Mouse (Mus musculus) stomach, embryonic 14.5 days (tissue): Measurements from ENCODE around the gene Zmat5. TPM values are rescaled to one million over a fixed set of nuclear protein-coding genes. Genes with fewer than 3 reads are reported as not detected.

Source experiments
- ATAC-seq: fragments of 200-750 bp; cut with Nextera tagmentation; 2 replicates; pipeline ENCODE4 v1.8.0; 2017; ENCODE audit warnings: low read depth, moderate TSS enrichment; ENCODE audit not compliant: insufficient number of reproducible peaks, insufficient read depth, low FRiP score
- H3K27ac ChIP-seq: fragments of 300-500 bp; sonication (generic); 2 replicates; pipeline ENCODE4 v1.5.1; 2014; ENCODE audit warnings: mild to moderate bottlenecking, low read length, moderate library complexity, mixed read lengths
- H3K27me3 ChIP-seq: fragments of 300-500 bp; sonication (generic); 2 replicates; pipeline ENCODE4 v1.6.1; 2014; ENCODE audit warnings: low read length, control low read depth, mixed read lengths; ENCODE audit not compliant: control insufficient read depth, insufficient read depth
- H3K36me3 ChIP-seq: fragments of 300-500 bp; sonication (generic); 2 replicates; pipeline ENCODE4 v1.6.1; 2014; ENCODE audit warnings: mild to moderate bottlenecking, control low read depth, low read length, moderate library complexity, mixed read lengths; ENCODE audit not compliant: control insufficient read depth, insufficient read depth
- H3K4me1 ChIP-seq: fragments of 300-500 bp; sonication (generic); 2 replicates; pipeline ENCODE4 v1.6.1; 2014; ENCODE audit warnings: low read length, control low read depth, mixed read lengths; ENCODE audit not compliant: control insufficient read depth, insufficient read depth
- H3K4me2 ChIP-seq: fragments of 300-500 bp; sonication (generic); replicated peaks from 2 replicates; pipeline ENCODE4 v1.6.1; 2014; ENCODE audit warnings: low read depth, low read length, control low read depth
- H3K4me3 ChIP-seq: fragments of 300-500 bp; sonication (generic); 2 replicates; pipeline ENCODE4 v1.5.1; 2014; ENCODE audit warnings: low read depth, low read length, control low read depth
- H3K9ac ChIP-seq: fragments of 300-500 bp; sonication (generic); replicated peaks from 2 replicates; pipeline ENCODE4 v1.6.1; 2014; ENCODE audit warnings: low read depth, mild to moderate bottlenecking, control low read depth, low read length, moderate library complexity, mixed read lengths
- H3K9me3 ChIP-seq: fragments of 300-500 bp; sonication (generic); 2 replicates; pipeline ENCODE4 v1.6.1; 2016; ENCODE audit warnings: low read depth, low read length, control low read depth; ENCODE audit not compliant: control insufficient read depth
- WGBS: fragments of 180-500 bp; shearing (Covaris S2); extraction: QIAGEN DNeasy Blood & Tissue Kit; methylation state at CpG from one replicate; pipeline ENCODE4 v1.1.7; 2014; 5-methylcytosine and 5-hydroxymethylcytosine counted together
- polyA plus RNA-seq: library from polyadenylated mRNA; unstranded; fragments of >200 nt; fragmentation: Nextera tagmentation; extraction: Ambion mirVana; gene quantifications from 2 replicates; pipeline ENCODE4 v1.2.1, GENCODE M21; 2014

Zmat5 gene
- polyA plus RNA-seq, 1 experiment from 2014 or later = 67.3 TPM

DNA sequence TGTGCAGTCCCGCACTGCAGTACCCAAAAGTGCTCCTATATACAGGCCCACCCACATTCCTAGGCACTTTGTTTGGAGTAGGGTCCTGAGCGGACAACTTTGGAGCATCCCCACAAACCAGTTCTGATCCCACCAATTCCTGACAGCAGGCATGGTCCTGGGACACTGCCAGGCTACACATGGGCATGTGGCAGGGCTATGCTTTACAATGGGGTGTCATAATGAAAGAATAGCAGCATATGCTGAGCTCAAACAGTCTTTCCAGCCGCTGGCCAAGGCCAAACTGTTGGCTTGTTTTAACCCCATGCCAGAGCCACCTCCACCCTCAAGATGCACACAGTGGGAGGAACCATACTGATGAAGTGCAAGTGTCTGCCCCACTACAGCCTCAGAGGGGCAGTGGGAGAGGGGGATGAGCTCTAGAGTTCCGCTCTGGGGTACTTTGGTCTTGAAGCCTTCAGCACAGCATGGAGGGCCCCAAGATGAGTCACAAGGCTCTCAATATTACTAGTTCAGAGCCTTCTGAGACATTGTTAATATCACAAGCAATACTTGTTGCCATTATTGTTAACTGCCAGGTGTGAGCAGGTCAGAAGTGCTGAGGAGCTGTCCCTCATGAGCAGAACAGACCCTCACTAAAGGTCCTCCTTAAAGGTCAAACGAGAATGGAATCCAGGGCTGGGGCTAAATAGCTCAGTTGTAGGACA, 12.2 kb downstream of the Zmat5 start:
- Histone ChIP-seq H3K4me1 (peaks cover 5% of the 10 kb centered on the region; the same call in 1 of the 2 replicates), H3K27me3 (no peaks in the 10 kb centered on the region), H3K9me3 (no peaks in the 10 kb centered on the region), H3K9ac (no peak overlapping the region), H3K4me3 (no peak overlapping the region), H3K4me2 (no peak overlapping the region), H3K36me3 (no peaks in the 10 kb centered on the region), H3K27ac (no peak overlapping the region)
- ATAC-seq = no peak
- 83% methylated on average over 5 of the region's 5 CpGs for WGBS

DNA sequence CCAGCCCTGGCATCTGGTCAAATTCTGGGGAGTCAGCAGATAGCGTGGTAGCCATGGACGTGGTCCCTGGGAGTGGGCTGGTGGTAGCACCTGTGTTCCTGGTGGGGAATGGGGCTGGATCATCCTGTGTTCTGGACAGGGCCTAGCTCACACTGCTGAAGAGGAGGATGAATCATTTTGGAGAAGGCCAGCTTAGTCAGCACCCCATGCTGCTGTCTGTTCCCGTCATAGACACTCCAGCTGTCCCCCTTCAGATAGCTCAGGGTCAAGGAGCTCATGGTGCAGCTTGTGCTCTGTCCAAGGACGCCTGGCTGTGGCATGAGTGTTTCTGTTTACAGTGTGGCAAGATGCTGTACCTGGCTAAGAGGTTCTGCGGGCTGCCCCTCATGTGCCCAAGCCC, 14.1 kb downstream of the Zmat5 start:
- 78% methylated on average over 5 of the region's 5 CpGs for WGBS
- H3K4me2 ChIP-seq = no peak overlapping the region
- H3K27me3 ChIP-seq = no peaks in the 10 kb centered on the region
- peaks cover 5% of the 10 kb centered on the region; the same call in 1 of the 2 replicates for H3K4me1 ChIP-seq
- H3K9me3 ChIP-seq = no peaks in the 10 kb centered on the region
- no peak overlapping the region for H3K27ac ChIP-seq
- H3K36me3 ChIP-seq = no peaks in the 10 kb centered on the region
- no peak for ATAC-seq
- no peak overlapping the region for H3K9ac ChIP-seq
- no peak overlapping the region for H3K4me3 ChIP-seq

DNA sequence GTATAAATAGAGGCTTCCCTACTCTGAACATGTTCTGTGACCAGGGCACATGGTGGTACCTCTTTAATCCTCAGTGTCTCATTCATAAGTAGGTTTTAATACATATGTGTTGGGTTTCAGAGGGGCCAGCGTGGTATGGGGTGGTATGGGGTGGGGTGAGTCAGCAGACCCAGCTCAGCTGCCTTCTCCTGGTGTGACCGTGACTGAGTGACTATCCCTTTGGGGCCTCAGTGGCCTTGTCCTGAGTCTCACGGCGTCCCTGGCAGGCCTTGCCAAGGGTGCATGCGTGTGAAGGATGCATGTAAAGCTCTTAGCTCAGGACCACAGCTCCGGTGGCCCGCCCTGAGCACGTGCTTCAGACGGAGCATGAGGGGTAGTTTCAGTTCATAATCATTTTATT, 15.5 kb downstream of the Zmat5 start:
- Histone ChIP-seq H3K4me3 (no peak overlapping the region), H3K4me2 (no peak overlapping the region), H3K9me3 (no peaks in the 10 kb centered on the region), H3K27ac (no peak overlapping the region), H3K9ac (no peak overlapping the region), H3K36me3 (peaks cover 4% of the 10 kb centered on the region; the same call in 1 of the 2 replicates), H3K27me3 (no peaks in the 10 kb centered on the region), H3K4me1 (peaks cover 5% of the 10 kb centered on the region; the same call in 1 of the 2 replicates)
- no peak for ATAC-seq
- 90% methylated on average over 9 of the region's 9 CpGs for WGBS

DNA sequence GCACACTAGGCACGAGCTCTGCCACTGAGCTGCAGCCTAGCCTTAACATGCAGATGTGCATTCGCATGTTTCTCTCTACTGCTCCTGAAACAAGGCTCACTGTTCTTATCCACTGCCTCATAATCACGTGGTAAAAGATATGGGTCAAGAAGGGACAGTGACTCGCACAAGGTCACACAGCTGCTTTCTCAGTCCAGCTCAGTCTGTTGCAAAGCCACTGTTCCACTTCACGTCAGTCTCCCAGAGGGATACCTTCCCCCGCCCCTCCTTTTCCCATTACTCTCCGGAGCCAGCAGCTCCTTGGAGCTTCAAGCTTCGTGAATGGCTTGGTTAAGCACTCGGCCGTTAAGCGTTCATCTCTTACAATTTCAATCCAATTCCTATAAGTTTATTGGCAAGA, 15.9 kb downstream of the Zmat5 start:
- Histone ChIP-seq H3K27me3 (no peaks in the 10 kb centered on the region), H3K4me3 (no peak overlapping the region), H3K9me3 (no peaks in the 10 kb centered on the region), H3K4me1 (peaks cover 5% of the 10 kb centered on the region; the same call in 1 of the 2 replicates), H3K27ac (no peak overlapping the region), H3K36me3 (peaks cover 4% of the 10 kb centered on the region; the same call in 1 of the 2 replicates), H3K9ac (no peak overlapping the region), H3K4me2 (no peak overlapping the region)
- WGBS = 72% methylated on average over 11 of the region's 11 CpGs
- no peak for ATAC-seq

DNA sequence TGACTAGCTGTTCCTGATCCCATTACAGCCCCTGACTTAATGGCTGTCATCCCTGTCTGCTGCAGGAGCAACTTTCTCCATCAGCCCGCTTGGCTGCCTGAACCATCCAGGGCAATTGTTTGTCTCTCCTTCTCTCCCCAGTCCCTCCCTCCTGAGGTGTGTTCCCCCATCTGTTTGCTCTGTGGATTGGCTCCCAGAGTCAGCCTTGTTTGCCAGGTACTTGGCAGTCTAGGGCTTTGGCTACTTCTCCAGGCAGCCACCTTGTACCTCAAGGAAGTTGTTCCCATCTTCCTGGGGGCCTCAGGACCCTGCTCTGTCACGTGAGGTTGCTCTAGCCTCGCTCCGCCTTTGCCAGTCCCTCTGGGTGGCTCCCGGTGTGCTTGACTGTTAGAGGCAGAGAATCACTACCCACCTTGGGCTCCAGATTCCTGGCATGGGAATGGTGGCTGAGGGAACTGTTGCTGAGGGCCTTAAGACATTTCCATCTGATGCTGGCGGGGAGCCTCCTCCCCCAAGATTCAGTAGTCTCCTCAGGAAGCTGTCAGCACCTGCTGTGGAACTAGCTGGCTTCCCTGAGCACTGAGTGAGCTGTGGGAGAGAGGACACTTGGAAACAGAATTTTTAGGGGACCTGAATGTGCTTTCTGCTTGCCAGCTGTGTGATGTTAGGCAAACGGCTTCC, 16.6 kb downstream of the Zmat5 start:
- no peak overlapping the region for H3K4me2 ChIP-seq
- no peak overlapping the region for H3K27ac ChIP-seq
- ATAC-seq = no peak
- H3K4me1 ChIP-seq = peaks cover 5% of the 10 kb centered on the region; the same call in 1 of the 2 replicates
- no peaks in the 10 kb centered on the region for H3K27me3 ChIP-seq
- no peak overlapping the region for H3K4me3 ChIP-seq
- peaks cover 4% of the 10 kb centered on the region; the same call in 1 of the 2 replicates for H3K36me3 ChIP-seq
- H3K9ac ChIP-seq = no peak overlapping the region
- 43% methylated on average over 7 of the region's 7 CpGs for WGBS
- H3K9me3 ChIP-seq = no peaks in the 10 kb centered on the region

DNA sequence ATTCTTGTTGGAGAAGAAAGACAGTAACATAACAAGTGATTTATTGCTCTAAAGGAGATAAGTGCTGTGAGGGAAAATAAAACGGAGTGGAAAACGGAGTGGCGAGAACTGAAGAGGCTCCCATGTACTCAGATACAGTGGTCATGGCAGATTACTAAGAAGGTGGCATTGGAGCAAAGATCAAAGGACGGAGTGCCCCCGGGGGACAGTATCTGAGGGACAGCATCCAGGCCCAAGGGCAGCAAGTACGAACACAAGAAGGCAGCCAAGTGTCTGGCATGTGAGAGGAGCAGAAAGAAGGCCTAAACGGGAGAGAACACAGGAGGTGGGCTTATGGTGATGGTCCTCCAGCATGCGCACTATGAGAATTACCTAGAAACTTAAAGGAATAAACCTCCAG, 17.2 kb downstream of the Zmat5 start:
- Histone ChIP-seq H3K9me3 (no peaks in the 10 kb centered on the region), H3K36me3 (peaks cover 4% of the 10 kb centered on the region; the same call in 1 of the 2 replicates)
- 76% methylated on average over 8 of the region's 8 CpGs for WGBS

DNA sequence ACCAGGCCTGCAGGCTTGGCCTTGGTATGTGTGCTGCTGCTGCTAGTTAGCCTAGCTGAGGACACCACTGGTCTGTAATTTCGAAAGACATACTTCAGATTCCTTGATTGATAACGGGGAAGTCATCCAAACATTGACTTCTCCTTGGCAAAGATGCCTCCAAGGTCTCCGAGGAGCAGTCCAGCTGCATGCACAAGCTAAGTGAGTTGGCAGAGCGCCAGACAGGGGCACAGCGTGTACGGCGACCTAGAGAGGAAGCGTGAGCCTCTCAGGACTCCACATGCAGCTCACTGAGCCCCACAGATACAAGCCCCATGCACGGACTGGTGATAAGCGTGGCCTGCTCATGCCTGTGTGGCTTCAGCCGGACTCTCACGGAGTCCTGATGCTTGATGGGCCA, 25.1 kb downstream of the Zmat5 start:
- peak; percentile 31; the same call in 1 of the 2 replicates for ATAC-seq
- no peak overlapping the region for H3K27ac ChIP-seq
- no peak overlapping the region for H3K4me3 ChIP-seq

More for the DNA sequence above, 17.2 kb downstream of the Zmat5 start:
- no peak overlapping the region for H3K4me2 ChIP-seq
- H3K4me3 ChIP-seq = no peak overlapping the region
- no peak overlapping the region for H3K9ac ChIP-seq
- peaks cover 5% of the 10 kb centered on the region; the same call in 1 of the 2 replicates for H3K4me1 ChIP-seq
- H3K27me3 ChIP-seq = no peaks in the 10 kb centered on the region
- H3K27ac ChIP-seq = no peak overlapping the region
- ATAC-seq = no peak

DNA sequence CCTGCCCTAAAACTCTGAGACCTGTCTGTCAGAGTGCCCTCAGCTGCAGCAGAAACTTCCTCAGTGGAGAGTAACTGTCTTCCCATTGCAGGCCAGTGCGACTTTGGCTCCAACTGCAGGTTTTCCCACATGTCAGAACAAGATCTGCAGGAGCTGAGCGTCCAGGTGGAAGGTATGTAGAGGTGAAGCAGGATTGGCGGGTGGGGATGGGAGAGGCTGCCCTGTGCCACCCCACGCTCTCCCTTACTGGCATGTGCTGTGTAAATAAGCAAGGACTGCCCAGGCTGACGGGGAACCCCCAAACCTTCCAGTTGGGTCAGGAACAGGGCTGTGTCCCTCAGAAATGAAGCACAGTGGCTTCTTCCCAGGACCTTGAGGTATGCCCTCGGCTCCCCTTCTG, 25.6 kb downstream of the Zmat5 start:
- Histone ChIP-seq H3K4me2 (no peak overlapping the region), H3K4me1 (0 out of 2 replicates have a peak, but pooled peaks cover 9% of the 10 kb centered on the region), H3K27me3 (no peaks in the 10 kb centered on the region), H3K4me3 (no peak overlapping the region), H3K36me3 (no peaks in the 10 kb centered on the region; the same call in 1 of the 2 replicates), H3K9me3 (no peaks in the 10 kb centered on the region), H3K9ac (no peak overlapping the region), H3K27ac (no peak overlapping the region)
- 53% methylated on average over 6 of the region's 6 CpGs for WGBS
- ATAC-seq = peak; percentile 51; the same call in 1 of the 2 replicates

More for the DNA sequence above, 25.1 kb downstream of the Zmat5 start:
- H3K4me1 ChIP-seq = 0 out of 2 replicates have a peak, but pooled peaks cover 9% of the 10 kb centered on the region
- H3K9ac ChIP-seq = no peak overlapping the region
- H3K4me2 ChIP-seq = no peak overlapping the region
- peaks cover 3% of the 10 kb centered on the region; the same call in 1 of the 2 replicates for H3K36me3 ChIP-seq
- no peaks in the 10 kb centered on the region for H3K27me3 ChIP-seq
- WGBS = 37% methylated on average over 12 of the region's 12 CpGs
- H3K9me3 ChIP-seq = no peaks in the 10 kb centered on the region
